Mouse (Mus musculus): ENCODE measurements around the gene Serinc3. TPM values are rescaled to one million over a fixed set of nuclear protein-coding genes. Genes with fewer than 3 reads are reported as not detected.

The Serinc3 gene
- total and polyA plus RNA-seq, 3 experiments = 345 to 611 (median 467) TPM

GRCm38 (mm10) chr2:163596057-163596872 is 48.7 kb downstream of the Serinc3 start:
- Histone ChIP-seq H3K4me2 (ENCODE audit: insufficient read depth, low read depth, poor library complexity, severe bottlenecking) (no peak overlapping the region), H3K9ac (ENCODE audit: insufficient read depth, low read depth) (no peak overlapping the region), H3K4me1 (ENCODE audit: control insufficient read depth in 1 of 2, insufficient read depth in 2 of 2) (peaks cover 0 to 29% of the 10 kb centered on the region in 2 experiments; a peak in 2 of 4 replicates), H3K27me3 (replicated peaks) (peaks cover 12% of the 10 kb centered on the region), H3K36me3 (replicated peaks in 1 of 2; ENCODE audit: control insufficient read depth in 1 of 2, insufficient read depth in 1 of 2, low read length in 1 of 2) (no peaks in the 10 kb centered on the region), H3K27ac (ENCODE audit: insufficient read depth, low read depth) (no peak overlapping the region), H3K4me3 (replicated peaks in 1 of 3; ENCODE audit: low read depth in 2 of 3, low read length in 2 of 3, poor library complexity in 1 of 3) (no peak overlapping the region), H3K79me2 (replicated peaks; ENCODE audit: control insufficient read depth, extremely low read depth, insufficient read depth, poor library complexity, severe bottlenecking) (no peaks in the 10 kb centered on the region), H3K9me3 (replicated peaks; ENCODE audit: low read length) (no peaks in the 10 kb centered on the region)
- in situ Hi-C loops (cut with MboI; ENCODE audit: low pct_ligation_motif_present, low pct_unique_long_range_greater_than_20kb, low sequenced_read_pairs) = loop anchor here (10.0 kb wide), 1 partner anchor 61 kb away; no protein-coding TSS in a partner anchor
- dilution Hi-C loops (cut with MboI; ENCODE audit: extremely low pct_ligation_motif_present, extremely low pct_unique_long_range_greater_than_20kb, low sequenced_read_pairs) = no loop called here
- no peak for DNase-seq (ENCODE audit: extremely low read depth)
- TF ChIP-seq ZMIZ1 (IDR thresholded peaks at IDR 0.05; ENCODE audit: low read depth, low read length) (no peak), ELF1 (IDR thresholded peaks at IDR 0.05; ENCODE audit: low read depth, low read length) (no peak), UBTF (IDR thresholded peaks at IDR 0.05; ENCODE audit: low read depth, low read length) (no peak), JUN (IDR thresholded peaks at IDR 0.05; ENCODE audit: insufficient read depth, low read depth, low read length) (no peak), CTCF (conservative IDR thresholded peaks at IDR 0.05 in 1 of 2, IDR thresholded peaks at IDR 0.05 in 1 of 2; ENCODE audit: low read depth in 2 of 2, low read length in 2 of 2) (no peak), MEF2A (IDR thresholded peaks at IDR 0.05; ENCODE audit: borderline replicate concordance, low read depth, low read length) (no peak), NELFE (IDR thresholded peaks at IDR 0.05; ENCODE audit: low read depth, low read length) (no peak), RAD21 (IDR thresholded peaks at IDR 0.05; ENCODE audit: low read depth, low read length) (no peak), GABPA (IDR thresholded peaks at IDR 0.05; ENCODE audit: insufficient replicate concordance, low read depth, low read length) (no peak), ZKSCAN1 (IDR thresholded peaks at IDR 0.05; ENCODE audit: borderline replicate concordance, low read depth, low read length) (no peak), MAZ (IDR thresholded peaks at IDR 0.05; ENCODE audit: low read depth, low read length) (no peak)

GRCm38 (mm10) chr2:163595119-163595518 is 49.8 kb downstream of the Serinc3 start:
- no peak for DNase-seq (ENCODE audit: extremely low read depth)
- in situ Hi-C loops (cut with MboI; ENCODE audit: low pct_ligation_motif_present, low pct_unique_long_range_greater_than_20kb, low sequenced_read_pairs) = loop anchor here (10.0 kb wide), 1 partner anchor 60 kb away; no protein-coding TSS in a partner anchor
- no peaks in the 10 kb centered on the region for H3K9me3 ChIP-seq (replicated peaks; ENCODE audit: low read length)
- no peak overlapping the region for H3K9ac ChIP-seq (ENCODE audit: insufficient read depth, low read depth)
- H3K79me2 ChIP-seq (replicated peaks; ENCODE audit: control insufficient read depth, extremely low read depth, insufficient read depth, poor library complexity, severe bottlenecking) = no peaks in the 10 kb centered on the region
- no peak for TF ChIP-seq USF1 (IDR thresholded peaks at IDR 0.05; ENCODE audit: low read depth, low read length)
- TF ChIP-seq CHD1 (IDR thresholded peaks at IDR 0.05; ENCODE audit: low read depth, low read length) = no peak
- no peak for TF ChIP-seq KAT2A (IDR thresholded peaks at IDR 0.05; ENCODE audit: insufficient replicate concordance, low read length)
- TF ChIP-seq JUN (IDR thresholded peaks at IDR 0.05; ENCODE audit: insufficient read depth, low read depth, low read length) = no peak
- TF ChIP-seq RAD21 (IDR thresholded peaks at IDR 0.05; ENCODE audit: low read depth, low read length) = no peak
- TF ChIP-seq POLR2A (IDR thresholded peaks at IDR 0.05; ENCODE audit: low read depth, low read length) = no peak
- TF ChIP-seq IRF4 (IDR thresholded peaks at IDR 0.05; ENCODE audit: low read depth, low read length) = no peak
- TF ChIP-seq BHLHE40 (IDR thresholded peaks at IDR 0.05; ENCODE audit: low read depth, low read length) = no peak
- TF ChIP-seq ETS1 (conservative IDR thresholded peaks at IDR 0.05; ENCODE audit: low read depth, low read length) = no peak
- TF ChIP-seq JUND (conservative IDR thresholded peaks at IDR 0.05; ENCODE audit: low read depth, low read length) = no peak
- no peak for TF ChIP-seq ZMIZ1 (IDR thresholded peaks at IDR 0.05; ENCODE audit: low read depth, low read length)
- no peak for TF ChIP-seq SMC3 (IDR thresholded peaks at IDR 0.05; ENCODE audit: low read depth, low read length)
- no peak for TF ChIP-seq SIN3A (IDR thresholded peaks at IDR 0.05; ENCODE audit: low read length)
- TF ChIP-seq MXI1 (IDR thresholded peaks at IDR 0.05; ENCODE audit: low read depth, low read length) = no peak
- TF ChIP-seq ZNF384 (IDR thresholded peaks at IDR 0.05; ENCODE audit: low read depth, low read length) = no peak
- no peak for TF ChIP-seq ELF1 (IDR thresholded peaks at IDR 0.05; ENCODE audit: low read depth, low read length)
- no peak for TF ChIP-seq ZC3H11A (IDR thresholded peaks at IDR 0.05; ENCODE audit: low read depth, low read length)
- no peak for TF ChIP-seq MAX (IDR thresholded peaks at IDR 0.05; ENCODE audit: low read length)
- peaks cover 12% of the 10 kb centered on the region for H3K27me3 ChIP-seq (replicated peaks)
- H3K4me1 ChIP-seq (ENCODE audit: control insufficient read depth in 1 of 2, insufficient read depth in 2 of 2) = peaks cover 0 to 29% of the 10 kb centered on the region in 2 experiments; a peak in 2 of 4 replicates
- H3K27ac ChIP-seq (ENCODE audit: insufficient read depth, low read depth) = no peak overlapping the region
- dilution Hi-C loops (cut with MboI; ENCODE audit: extremely low pct_ligation_motif_present, extremely low pct_unique_long_range_greater_than_20kb, low sequenced_read_pairs) = no loop called here
- no peak overlapping the region for H3K4me2 ChIP-seq (ENCODE audit: insufficient read depth, low read depth, poor library complexity, severe bottlenecking)
- no peak overlapping the region for H3K4me3 ChIP-seq (replicated peaks in 1 of 3; ENCODE audit: low read depth in 2 of 3, low read length in 2 of 3, poor library complexity in 1 of 3)
- no peaks in the 10 kb centered on the region for H3K36me3 ChIP-seq (replicated peaks in 1 of 2; ENCODE audit: control insufficient read depth in 1 of 2, insufficient read depth in 1 of 2, low read length in 1 of 2)

All from CH12.LX (cell line).